Mouse (Mus musculus) induced T-regulatory cell, adult 2 months (primary cell): ENCODE measurements around the gene Nans.

Experiments used
- DNase-seq: peaks from one replicate; pipeline ENCODE4 v3.0.0-alpha.2; 2012; ENCODE audit warnings: low read depth

Gene Nans

DNA sequence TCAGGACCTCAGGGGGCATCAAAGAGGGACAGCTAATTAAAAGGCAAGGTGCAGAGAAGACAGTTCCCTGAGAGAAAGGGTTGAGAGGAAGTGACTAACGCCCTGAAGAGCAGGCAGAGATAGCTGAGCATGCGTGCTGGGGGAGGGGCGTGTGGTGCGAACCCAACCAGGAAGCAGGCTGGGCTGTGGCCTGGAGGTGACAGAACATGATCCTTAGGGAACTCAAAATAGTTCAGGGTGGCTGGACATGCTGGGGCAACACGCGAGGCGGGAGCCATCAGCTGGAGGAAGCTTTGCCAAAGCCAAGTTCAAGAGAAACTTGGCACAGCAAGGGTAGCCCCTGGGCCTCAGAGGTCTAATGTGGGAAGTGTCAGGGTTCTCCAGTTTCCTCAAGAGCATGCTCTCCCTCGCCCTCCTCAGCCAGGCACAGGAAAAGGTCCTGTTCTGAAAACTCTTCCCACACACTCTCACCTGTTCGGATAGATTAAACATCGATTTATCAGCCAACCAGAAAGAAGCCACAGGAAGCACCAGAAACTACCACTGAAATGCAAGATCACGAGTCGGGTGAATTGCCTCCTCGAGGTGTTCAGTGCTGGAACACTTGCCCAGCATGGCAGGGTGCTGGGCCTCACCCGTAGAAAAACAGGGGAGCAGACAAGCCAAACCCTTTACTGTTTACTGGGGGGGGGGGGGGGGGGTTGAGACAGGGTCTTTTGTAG is 3.2 kb upstream of the Nans start:
- peak; percentile 91 for DNase-seq

DNA sequence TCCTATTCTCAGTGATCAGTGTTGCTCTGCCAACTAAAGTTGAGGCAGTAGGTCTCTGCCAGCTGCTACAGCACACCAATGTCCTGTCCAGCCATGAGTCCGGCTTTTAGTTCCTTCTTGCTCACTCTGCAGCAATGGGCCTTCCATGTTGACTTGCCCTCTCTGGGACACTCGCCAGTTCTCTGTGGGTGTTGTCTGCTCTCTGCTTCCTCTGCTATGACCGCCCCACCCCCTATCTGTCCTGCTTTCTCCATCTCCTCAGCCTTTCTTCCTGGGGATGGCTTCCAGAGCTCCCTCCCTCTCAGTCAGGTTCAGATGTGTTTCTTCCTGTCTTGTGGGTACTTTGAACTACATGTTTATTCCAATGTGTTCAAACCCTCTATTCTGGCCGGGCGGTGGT is 1.7 kb upstream of the Nans start:
- DNase-seq = no peak

DNA sequence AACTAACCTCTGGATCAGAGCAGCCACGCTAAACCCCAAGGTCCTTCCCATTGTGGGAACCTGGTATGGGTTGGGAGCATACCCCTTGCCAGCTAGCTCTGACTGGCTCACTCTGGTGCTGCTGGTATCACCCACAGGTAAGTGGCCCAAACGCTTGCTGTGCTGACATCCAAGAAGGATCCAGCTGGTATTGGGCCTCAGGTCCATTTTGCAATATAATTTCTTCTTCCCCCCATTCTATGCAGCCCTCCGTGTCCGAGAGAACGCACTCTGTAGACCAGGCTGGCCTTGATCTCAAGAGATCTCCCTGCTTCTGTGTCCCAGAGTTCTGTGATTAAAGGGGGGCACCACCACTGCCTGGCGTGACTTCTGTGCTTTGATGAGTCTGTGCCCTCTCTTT is 4.0 kb downstream of the Nans start:
- DNase-seq = no peak

- DNase-seq = no peak
Observed at GRCm38 (mm10) chr4:46495543-46495942, 6.5 kb downstream of the Nans start.

DNA sequence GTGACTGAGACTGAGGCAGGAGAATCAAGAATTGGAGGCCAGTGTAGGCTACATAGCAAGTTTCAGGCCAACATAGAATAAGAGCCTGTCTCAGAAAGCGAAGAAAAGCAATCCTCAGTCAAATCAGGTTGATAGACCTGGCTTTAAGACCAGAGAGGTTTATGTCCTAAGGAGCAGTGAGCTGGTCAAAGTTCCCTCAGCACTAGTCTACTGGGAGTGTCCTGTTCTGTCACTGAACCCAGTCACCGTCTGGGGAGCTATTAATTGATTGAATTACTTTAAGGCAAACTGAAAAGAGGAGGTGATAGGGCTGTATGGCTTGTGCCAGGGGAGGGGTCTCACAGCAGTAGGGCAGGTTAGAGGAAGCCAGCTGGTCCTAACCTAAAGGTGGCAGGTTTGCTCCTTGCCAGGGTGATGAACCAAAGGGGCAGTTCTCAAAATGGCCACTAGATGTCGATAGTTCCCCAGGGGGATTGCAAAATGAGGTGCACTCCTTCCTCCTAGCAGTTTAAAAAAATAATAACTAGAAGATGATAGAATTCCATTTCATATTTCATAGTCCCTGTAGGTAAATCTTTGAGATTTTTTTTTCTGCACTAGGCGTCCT is 8.3 kb downstream of the Nans start:
- DNase-seq = peak; percentile 93

GRCm38 (mm10) chr4:46498511-46498910 is 9.5 kb downstream of the Nans start:
- no peak for DNase-seq

GRCm38 (mm10) chr4:46498976-46499375 is 9.9 kb downstream of the Nans start:
- peak; percentile 81 for DNase-seq

DNA sequence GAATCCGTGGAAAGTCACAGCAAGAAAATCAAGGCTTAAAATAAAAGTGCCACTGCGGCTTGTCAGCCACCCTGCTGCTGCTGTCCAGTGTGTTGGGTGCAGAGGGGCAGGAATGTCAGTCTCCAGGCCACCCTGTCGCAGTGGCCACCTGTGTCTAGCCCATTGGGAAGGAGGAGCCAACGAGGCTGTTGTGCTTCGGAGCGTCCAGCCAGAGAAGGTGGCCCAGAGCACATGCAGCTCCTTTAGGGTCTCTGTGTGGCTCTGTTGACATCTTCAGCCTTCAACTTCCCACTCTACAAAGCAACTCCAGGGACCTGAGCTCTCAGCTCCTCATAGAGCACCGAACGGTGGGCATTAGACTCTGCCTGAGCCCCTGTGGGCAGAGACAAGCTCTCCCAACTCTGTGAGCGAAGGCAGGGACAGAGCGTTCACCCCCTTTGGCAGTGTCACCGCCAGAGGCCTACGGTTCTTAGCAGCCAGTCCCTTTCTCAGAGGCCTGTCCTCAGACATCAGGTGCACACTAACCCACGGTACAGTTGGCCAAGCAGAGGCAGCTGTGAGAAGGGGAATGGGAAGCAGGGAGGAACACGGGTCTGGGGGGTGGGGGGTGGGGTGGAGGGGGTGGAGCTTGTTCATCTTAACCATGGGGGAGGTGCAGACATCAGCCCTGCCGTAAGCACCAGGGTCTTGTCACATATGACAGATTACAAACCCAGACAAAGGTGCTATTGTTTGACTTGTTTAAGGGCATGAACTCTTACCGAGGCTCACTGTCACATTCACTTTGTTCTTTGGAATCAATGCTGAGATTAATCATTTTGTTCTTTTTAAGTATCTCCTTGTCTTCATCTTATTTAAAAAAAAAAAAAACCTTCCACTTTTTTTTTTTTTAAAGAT is 13.8 kb downstream of the Nans start:
- no peak for DNase-seq

DNA sequence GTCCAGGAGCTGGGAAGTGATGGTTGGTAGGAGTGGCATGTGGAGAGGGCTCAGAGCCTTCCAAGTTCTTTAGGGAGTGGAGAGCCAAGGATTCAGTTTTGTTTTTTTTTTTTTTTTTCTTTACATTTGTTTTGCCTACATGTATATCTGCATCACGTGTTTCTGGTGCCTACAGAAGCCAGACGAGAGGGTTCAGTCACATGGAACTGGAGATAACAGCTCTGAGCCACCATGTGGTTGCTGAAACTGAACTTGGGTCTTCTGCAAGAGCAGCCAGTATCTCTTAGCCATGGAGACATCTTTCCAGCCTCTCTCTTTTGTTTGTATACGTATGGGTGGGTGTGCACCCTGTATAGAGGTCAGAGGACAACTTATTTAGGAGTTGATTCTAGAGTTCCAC is 14.8 kb downstream of the Nans start:
- DNase-seq = no peak

DNA sequence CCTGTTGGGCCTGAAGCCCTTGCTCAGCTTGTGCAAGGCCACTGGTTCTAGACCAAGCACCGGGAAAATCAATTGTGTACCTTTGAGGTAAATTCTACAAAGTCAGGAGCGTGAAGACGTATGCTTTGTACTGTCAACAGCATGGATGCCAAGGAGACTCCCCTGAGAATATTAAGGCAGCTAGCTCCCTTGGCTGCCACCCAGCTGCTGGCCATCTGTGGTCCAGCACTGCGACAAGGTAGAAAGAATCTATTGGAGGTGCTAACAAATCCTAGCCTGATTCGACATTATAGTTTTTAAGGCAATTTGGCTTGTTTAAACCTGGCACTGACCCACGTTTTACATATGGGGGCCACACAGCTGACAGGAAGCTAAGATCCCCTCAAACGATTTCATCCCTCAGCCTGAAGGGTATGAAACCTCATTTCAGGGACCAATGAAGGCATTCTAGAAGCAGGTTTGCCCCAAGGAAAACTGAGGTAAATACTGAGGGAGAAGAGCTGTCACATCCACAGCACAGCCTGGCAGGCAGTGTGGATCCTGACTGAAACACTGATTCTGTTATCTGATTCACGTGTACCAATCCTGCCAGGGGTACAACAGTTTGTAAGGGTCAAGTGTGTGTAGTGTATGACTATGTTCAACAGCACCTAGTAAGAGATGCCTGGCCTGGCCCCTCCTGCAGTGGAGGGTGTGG is 16.5 kb downstream of the Nans start:
- no peak for DNase-seq

- peak; percentile 95 for DNase-seq
Observed at GRCm38 (mm10) chr4:46506801-46507610, 18.0 kb downstream of the Nans start.

GRCm38 (mm10) chr4:46507736-46508460 is 18.9 kb downstream of the Nans start:
- DNase-seq = peak; percentile 93

GRCm38 (mm10) chr4:46520491-46520890 is 31.4 kb downstream of the Nans start:
- DNase-seq = no peak

GRCm38 (mm10) chr4:46521457-46521856 is 32.4 kb downstream of the Nans start:
- no peak for DNase-seq

GRCm38 (mm10) chr4:46523324-46523723 is 34.3 kb downstream of the Nans start:
- no peak for DNase-seq

DNA sequence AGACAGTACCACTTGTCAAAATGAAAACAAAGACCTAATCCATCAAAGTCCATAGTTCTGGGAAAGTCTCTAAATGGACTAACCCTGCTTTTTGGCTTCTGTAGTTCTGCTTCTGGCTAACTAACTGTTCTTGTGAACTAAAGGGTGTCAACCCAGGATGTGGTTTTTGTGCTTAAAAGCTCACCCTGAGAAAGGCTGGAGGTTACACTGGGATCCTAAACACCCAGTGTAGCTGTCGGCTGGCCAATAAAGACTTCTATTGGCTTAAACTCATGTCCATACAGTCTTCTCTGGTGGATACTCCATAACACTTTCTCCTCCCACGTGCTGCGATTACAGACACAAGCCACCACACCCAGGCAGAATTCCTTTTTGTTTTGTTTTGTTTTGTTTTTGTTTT is 37.2 kb downstream of the Nans start:
- peak; percentile 76 for DNase-seq

DNA sequence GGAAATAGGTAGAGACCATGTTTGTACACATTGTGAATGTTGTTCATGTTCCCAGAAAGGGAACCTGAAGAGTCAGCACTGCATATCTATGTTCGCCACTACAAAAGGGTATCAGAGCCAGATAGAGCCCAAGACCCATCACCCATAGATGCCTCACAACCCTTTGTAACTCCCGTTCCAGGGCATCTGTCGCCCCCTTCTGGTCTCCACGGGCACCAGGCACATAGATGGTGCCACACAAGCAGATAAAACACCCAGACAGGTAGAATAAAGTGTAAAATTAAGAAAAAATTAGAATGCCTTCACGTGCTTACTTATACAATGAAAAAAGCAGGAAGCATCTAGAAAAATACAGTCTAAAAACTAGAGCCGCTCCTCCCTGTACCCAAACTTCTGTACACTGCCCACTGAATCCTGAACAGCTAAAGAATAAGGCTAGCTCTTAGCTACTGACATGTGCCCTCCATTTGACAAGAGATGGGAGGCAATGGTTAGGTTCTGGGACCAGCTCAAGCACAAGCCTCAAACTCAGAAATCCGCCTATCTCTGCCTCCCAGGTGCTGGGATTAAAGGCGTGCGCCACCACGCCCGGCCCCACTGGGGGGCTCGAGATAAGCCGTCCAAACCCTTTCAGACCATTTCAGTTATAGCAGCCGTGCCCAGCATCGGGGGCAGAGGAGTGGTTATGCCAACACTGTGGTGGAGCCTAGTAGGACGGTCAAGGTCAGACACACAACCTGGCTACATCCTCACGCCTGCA is 37.9 kb downstream of the Nans start:
- DNase-seq = peak; percentile 82

DNA sequence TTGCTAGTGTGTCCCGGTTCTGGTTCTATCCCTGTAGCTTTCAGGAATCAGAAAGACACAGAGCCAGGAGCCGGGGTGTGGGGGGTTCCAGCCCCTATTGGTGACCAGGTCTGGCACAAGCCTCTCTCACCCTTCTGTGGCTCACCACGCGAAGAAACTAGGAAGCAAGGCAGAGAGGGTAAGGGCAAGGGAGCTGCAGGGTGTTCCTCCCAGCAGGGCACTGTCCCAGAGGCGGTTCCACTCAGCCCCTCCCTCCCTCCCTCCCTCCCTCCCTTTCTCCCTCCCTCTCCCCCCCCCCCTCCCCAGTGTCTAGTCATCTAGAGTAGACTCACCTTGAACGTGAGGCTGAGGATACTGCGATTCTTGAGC is 38.5 kb downstream of the Nans start:
- DNase-seq = peak; percentile 74

GRCm38 (mm10) chr4:46529722-46530121 is 40.7 kb downstream of the Nans start:
- no peak for DNase-seq

DNA sequence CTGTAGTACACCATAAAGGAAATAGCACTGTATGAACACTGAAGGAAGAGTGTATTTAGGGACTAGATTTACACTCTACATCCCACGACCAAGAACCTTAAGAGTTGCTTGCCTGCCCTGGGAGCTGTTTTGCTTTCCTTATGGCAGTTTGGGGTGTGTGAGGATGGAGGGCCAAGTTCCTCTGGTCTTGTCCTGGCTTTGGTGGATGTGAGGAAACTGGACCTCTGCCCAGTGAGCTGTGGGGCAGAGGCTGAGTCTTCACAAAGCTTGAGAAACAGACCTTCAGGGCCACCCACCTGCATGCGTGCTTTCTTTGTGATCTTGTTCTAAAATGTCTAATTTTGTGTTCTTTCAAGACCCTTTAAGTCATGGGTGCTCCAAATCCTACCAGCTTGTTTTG is 43.5 kb downstream of the Nans start:
- DNase-seq = no peak
